Mouse (Mus musculus) liver, embryonic 15.5 days (tissue): Measurements from ENCODE around the gene Sh2b2. TPM values are rescaled to one million over a fixed set of nuclear protein-coding genes. Genes with fewer than 3 reads are reported as not detected.

Experiments
- ATAC-seq: fragments of 200-750 bp; cut with Nextera tagmentation; 2 replicates; pipeline ENCODE4 v1.8.0; 2017; ENCODE audit warnings: moderate number of reproducible peaks, mild to moderate bottlenecking, moderate library complexity; ENCODE audit not compliant: insufficient read depth
- H3K27ac ChIP-seq: fragments of 300-500 bp; sonication (generic); replicated peaks from 2 replicates; pipeline ENCODE4 v1.5.1; 2015; ENCODE audit warnings: mild to moderate bottlenecking, inconsistent platforms
- H3K27me3 ChIP-seq: fragments of 300-500 bp; sonication (generic); 2 replicates; pipeline ENCODE4 v1.6.1; 2015; ENCODE audit warnings: mild to moderate bottlenecking, inconsistent platforms
- H3K36me3 ChIP-seq: fragments of 300-500 bp; sonication (generic); replicated peaks from 2 replicates; pipeline ENCODE4 v1.6.1; 2015; ENCODE audit warnings: moderate library complexity, mild to moderate bottlenecking, inconsistent platforms
- H3K4me1 ChIP-seq: fragments of 300-500 bp; sonication (generic); replicated peaks from 2 replicates; pipeline ENCODE4 v1.6.1; 2015; ENCODE audit warnings: inconsistent platforms
- H3K4me2 ChIP-seq: fragments of 300-500 bp; sonication (generic); 2 replicates; pipeline ENCODE4 v1.6.1; 2015; ENCODE audit warnings: moderate library complexity, mild to moderate bottlenecking, inconsistent platforms
- H3K4me3 ChIP-seq: fragments of 300-500 bp; sonication (generic); replicated peaks from 2 replicates; pipeline ENCODE4 v1.5.1; 2015; ENCODE audit warnings: mild to moderate bottlenecking, inconsistent platforms
- H3K9ac ChIP-seq: fragments of 300-500 bp; sonication (generic); 2 replicates; pipeline ENCODE4 v1.6.1; 2015; ENCODE audit warnings: moderate library complexity, mild to moderate bottlenecking, inconsistent platforms
- H3K9me3 ChIP-seq: fragments of 300-500 bp; sonication (generic); replicated peaks from 2 replicates; pipeline ENCODE4 v1.6.1; 2016; ENCODE audit warnings: inconsistent platforms
- WGBS: fragments of 180-500 bp; shearing (Covaris S2); methylation state at CpG from one replicate; pipeline ENCODE4 v1.1.7; 2015; ENCODE audit warnings: mixed read lengths; ENCODE audit not compliant: insufficient replicate concordance; 5-methylcytosine and 5-hydroxymethylcytosine counted together
- polyA plus RNA-seq: library from polyadenylated mRNA; unstranded; fragments of >200 nt; fragmentation: Nextera tagmentation; extraction: Ambion mirVana; gene quantifications from 2 replicates; pipeline ENCODE4 v1.2.1, GENCODE M21; 2015

Gene Sh2b2
- polyA plus RNA-seq = 2.1 and 2.3 TPM in 2 replicates

- Histone ChIP-seq H3K27ac (peak within 1 kb of the TSS; percentile 65), H3K4me3 (peak within 1 kb of the TSS; percentile 64), H3K9ac (no peak within 1 kb of the TSS), H3K4me1 (peaks cover 30% of the 10 kb centered on the region), H3K27me3 (peaks cover 28% of the 10 kb centered on the region), H3K4me2 (peak within 1 kb of the TSS; percentile 74), H3K36me3 (no peaks in the 10 kb centered on the region), H3K9me3 (no peaks in the 10 kb centered on the region)
- no peak for ATAC-seq
- 28% methylated on average over 2 of the region's 2 CpGs for WGBS
These were observed at the start of gene Sh2b2 for GRCm38 (mm10) chr5:136246452-136246838. Gene Sh2b2, minus strand, starts transcription at chr5:136246556.

GRCm38 (mm10) chr5:136292971-136293418, 46.6 kb upstream of the Sh2b2 start:
- H3K4me1 ChIP-seq = no peaks in the 10 kb centered on the region
- no peak for ATAC-seq
- no peak overlapping the region for H3K9ac ChIP-seq
- 80% methylated on average over 4 of the region's 4 CpGs for WGBS
- peaks cover 10% of the 10 kb centered on the region for H3K36me3 ChIP-seq
- H3K27ac ChIP-seq = no peak overlapping the region
- H3K9me3 ChIP-seq = no peaks in the 10 kb centered on the region
- H3K4me2 ChIP-seq = no peak overlapping the region
- H3K27me3 ChIP-seq = no peaks in the 10 kb centered on the region
- H3K4me3 ChIP-seq = no peak overlapping the region

- Histone ChIP-seq H3K27ac (no peak overlapping the region), H3K9me3 (no peaks in the 10 kb centered on the region), H3K9ac (no peak overlapping the region), H3K4me2 (no peak overlapping the region), H3K36me3 (peaks cover 10% of the 10 kb centered on the region), H3K27me3 (no peaks in the 10 kb centered on the region), H3K4me1 (no peaks in the 10 kb centered on the region), H3K4me3 (no peak overlapping the region)
- WGBS = 75% methylated on average over 2 of the region's 2 CpGs
- no peak for ATAC-seq
These were observed 46.0 kb upstream of the Sh2b2 start for GRCm38 (mm10) chr5:136292361-136292760.

GRCm38 (mm10) chr5:136291562-136291961, 45.2 kb upstream of the Sh2b2 start:
- ATAC-seq = no peak
- no peak overlapping the region for H3K27ac ChIP-seq
- H3K4me3 ChIP-seq = no peak overlapping the region
- no peak overlapping the region for H3K9ac ChIP-seq
- no peaks in the 10 kb centered on the region for H3K27me3 ChIP-seq
- H3K9me3 ChIP-seq = no peaks in the 10 kb centered on the region
- WGBS = 79% methylated on average over 2 of the region's 2 CpGs
- no peaks in the 10 kb centered on the region for H3K4me1 ChIP-seq
- no peak overlapping the region for H3K4me2 ChIP-seq
- H3K36me3 ChIP-seq = peaks cover 10% of the 10 kb centered on the region

GRCm38 (mm10) chr5:136289776-136290175, 43.4 kb upstream of the Sh2b2 start:
- Histone ChIP-seq H3K4me2 (no peak overlapping the region), H3K9ac (no peak overlapping the region), H3K36me3 (peaks cover 22% of the 10 kb centered on the region), H3K4me3 (no peak overlapping the region), H3K4me1 (no peaks in the 10 kb centered on the region), H3K9me3 (no peaks in the 10 kb centered on the region), H3K27ac (no peak overlapping the region), H3K27me3 (no peaks in the 10 kb centered on the region)
- no peak for ATAC-seq
- 68% methylated on average over 3 of the region's 3 CpGs for WGBS

GRCm38 (mm10) chr5:136288351-136289081, 42.2 kb upstream of the Sh2b2 start:
- Histone ChIP-seq H3K4me2 (no peak overlapping the region), H3K36me3 (peaks cover 30% of the 10 kb centered on the region), H3K4me3 (no peak overlapping the region), H3K9me3 (no peaks in the 10 kb centered on the region), H3K4me1 (no peaks in the 10 kb centered on the region), H3K9ac (no peak overlapping the region), H3K27ac (no peak overlapping the region), H3K27me3 (no peaks in the 10 kb centered on the region)
- WGBS = 66% methylated on average over 6 of the region's 6 CpGs
- no peak for ATAC-seq

- Histone ChIP-seq H3K4me1 (no peaks in the 10 kb centered on the region), H3K36me3 (peaks cover 37% of the 10 kb centered on the region), H3K27ac (no peak overlapping the region), H3K9ac (no peak overlapping the region), H3K4me3 (no peak overlapping the region), H3K9me3 (no peaks in the 10 kb centered on the region), H3K4me2 (no peak overlapping the region), H3K27me3 (no peaks in the 10 kb centered on the region)
- no peak for ATAC-seq
- WGBS = 69% methylated on average over 6 of the region's 6 CpGs
These were observed 40.2 kb upstream of the Sh2b2 start for GRCm38 (mm10) chr5:136286566-136286965.

GRCm38 (mm10) chr5:136285106-136285505, 38.8 kb upstream of the Sh2b2 start:
- H3K9ac ChIP-seq = no peak overlapping the region
- ATAC-seq = no peak
- H3K9me3 ChIP-seq = no peaks in the 10 kb centered on the region
- H3K4me1 ChIP-seq = no peaks in the 10 kb centered on the region
- no peak overlapping the region for H3K27ac ChIP-seq
- no peak overlapping the region for H3K4me3 ChIP-seq
- no peaks in the 10 kb centered on the region for H3K27me3 ChIP-seq
- peaks cover 34% of the 10 kb centered on the region; the same call in 1 of the 2 replicates for H3K36me3 ChIP-seq
- no peak overlapping the region for H3K4me2 ChIP-seq
- WGBS = 75% methylated on average over 7 of the region's 7 CpGs

- Histone ChIP-seq H3K9me3 (no peaks in the 10 kb centered on the region), H3K4me3 (no peak overlapping the region), H3K36me3 (peaks cover 62% of the 10 kb centered on the region), H3K27me3 (no peaks in the 10 kb centered on the region), H3K27ac (no peak overlapping the region), H3K4me1 (no peaks in the 10 kb centered on the region), H3K9ac (no peak overlapping the region), H3K4me2 (no peak overlapping the region)
- 64% methylated on average over 6 of the region's 6 CpGs for WGBS
- ATAC-seq = no peak
These were observed 35.0 kb upstream of the Sh2b2 start for GRCm38 (mm10) chr5:136281351-136281750.

GRCm38 (mm10) chr5:136274739-136275138, 28.4 kb upstream of the Sh2b2 start:
- WGBS = 91% methylated on average over 43 of the region's 43 CpGs
- no peaks in the 10 kb centered on the region for H3K9me3 ChIP-seq
- H3K27ac ChIP-seq = no peak overlapping the region
- peaks cover 58% of the 10 kb centered on the region for H3K36me3 ChIP-seq
- H3K27me3 ChIP-seq = no peaks in the 10 kb centered on the region
- H3K4me1 ChIP-seq = no peaks in the 10 kb centered on the region
- H3K4me3 ChIP-seq = no peak overlapping the region
- no peak overlapping the region for H3K9ac ChIP-seq
- H3K4me2 ChIP-seq = no peak overlapping the region
- ATAC-seq = no peak

- no peaks in the 10 kb centered on the region for H3K27me3 ChIP-seq
- no peak overlapping the region for H3K27ac ChIP-seq
- no peak for ATAC-seq
- no peak overlapping the region for H3K4me3 ChIP-seq
- H3K4me2 ChIP-seq = no peak overlapping the region
- peaks cover 14% of the 10 kb centered on the region for H3K36me3 ChIP-seq
- H3K9me3 ChIP-seq = no peaks in the 10 kb centered on the region
- no peaks in the 10 kb centered on the region for H3K4me1 ChIP-seq
- no peak overlapping the region for H3K9ac ChIP-seq
- 68% methylated on average over 4 of the region's 4 CpGs for WGBS
These were observed 23.6 kb upstream of the Sh2b2 start for GRCm38 (mm10) chr5:136269937-136270336.

GRCm38 (mm10) chr5:136266077-136266476, 19.7 kb upstream of the Sh2b2 start:
- H3K36me3 ChIP-seq = no peaks in the 10 kb centered on the region
- no peaks in the 10 kb centered on the region for H3K4me1 ChIP-seq
- ATAC-seq = no peak
- H3K4me2 ChIP-seq = no peak overlapping the region
- no peaks in the 10 kb centered on the region for H3K27me3 ChIP-seq
- H3K27ac ChIP-seq = no peak overlapping the region
- 60% methylated on average over 7 of the region's 7 CpGs for WGBS
- H3K9ac ChIP-seq = no peak overlapping the region
- no peaks in the 10 kb centered on the region for H3K9me3 ChIP-seq
- H3K4me3 ChIP-seq = no peak overlapping the region
